Mouse (Mus musculus): ENCODE measurements around the gene Cactin. TPM values are rescaled to one million over a fixed set of nuclear protein-coding genes. Genes with fewer than 3 reads are reported as not detected.
A peak's percentile ranks its signal among the peaks of the same experiment; 100 is the strongest.

Cactin gene
- polyA plus RNA-seq, 1 experiment from 2014 or later: 51.6 TPM

- WGBS: 6% methylated on average over 64 of the region's 67 CpGs
- no peak for DNase-seq (ENCODE audit: low spot score)
- Histone ChIP-seq H3K27me3 (ENCODE audit: insufficient read depth, poor library complexity, severe bottlenecking) (peaks cover 83% of the 10 kb centered on the region), H3K4me3 (peak within 1 kb of the TSS; percentile 61), H3K4me1 (peaks cover 48% of the 10 kb centered on the region), H3K27ac (peak within 1 kb of the TSS; percentile 50), H3K36me3 (peaks cover 20% of the 10 kb centered on the region), H3K9me3 (no peaks in the 10 kb centered on the region)
These were observed 22.0 kb downstream of the Cactin start, which contains the start of gene Gipc3 for GRCm38 (mm10) chr10:81342686-81343505. Gipc3 (minus strand) TSS chr10:81343266.

- Histone ChIP-seq H3K4me3 (no peak overlapping the region; the same call in 1 of the 2 replicates), H3K27me3 (ENCODE audit: insufficient read depth, poor library complexity, severe bottlenecking) (peaks cover 73% of the 10 kb centered on the region)
These were observed 23.7 kb downstream of the Cactin start for GRCm38 (mm10) chr10:81344421-81345161.

GRCm38 (mm10) chr10:81345162-81345534 lies 24.2 kb downstream of the Cactin start:
- 82% methylated on average over 4 of the region's 4 CpGs for WGBS
- H3K9me3 ChIP-seq: no peaks in the 10 kb centered on the region
- H3K4me3 ChIP-seq: no peak overlapping the region
- no peak for DNase-seq (ENCODE audit: low spot score)
- peaks cover 30% of the 10 kb centered on the region for H3K36me3 ChIP-seq
- H3K27me3 ChIP-seq (ENCODE audit: insufficient read depth, poor library complexity, severe bottlenecking): peaks cover 71% of the 10 kb centered on the region
- no peak overlapping the region for H3K27ac ChIP-seq
- peaks cover 61% of the 10 kb centered on the region for H3K4me1 ChIP-seq

More at GRCm38 (mm10) chr10:81344421-81345161, 23.7 kb downstream of the Cactin start:
- WGBS: 43% methylated on average over 8 of the region's 8 CpGs
- H3K27ac ChIP-seq: no peak overlapping the region
- no peak for DNase-seq (ENCODE audit: low spot score)
- H3K9me3 ChIP-seq: no peaks in the 10 kb centered on the region
- H3K36me3 ChIP-seq: peaks cover 30% of the 10 kb centered on the region
- H3K4me1 ChIP-seq: peaks cover 60% of the 10 kb centered on the region

GRCm38 (mm10) chr10:81346453-81347067 lies 25.7 kb downstream of the Cactin start:
- Histone ChIP-seq H3K27me3 (ENCODE audit: insufficient read depth, poor library complexity, severe bottlenecking) (peaks cover 56% of the 10 kb centered on the region), H3K27ac (peak overlapping the region; percentile 73; the same call in 1 of the 2 replicates), H3K4me3 (peak overlapping the region; percentile 54), H3K4me1 (peaks cover 52% of the 10 kb centered on the region), H3K36me3 (peaks cover 30% of the 10 kb centered on the region), H3K9me3 (no peaks in the 10 kb centered on the region)
- WGBS: 9% methylated on average over 55 of the region's 55 CpGs
- DNase-seq (ENCODE audit: low spot score): peak; percentile 93

- Histone ChIP-seq H3K36me3 (peaks cover 30% of the 10 kb centered on the region), H3K4me3 (peak overlapping the region; percentile 85), H3K27ac (peak overlapping the region; percentile 96), H3K4me1 (peaks cover 49% of the 10 kb centered on the region), H3K9me3 (no peaks in the 10 kb centered on the region), H3K27me3 (ENCODE audit: insufficient read depth, poor library complexity, severe bottlenecking) (peaks cover 32% of the 10 kb centered on the region)
- 4% methylated on average over 12 of the region's 12 CpGs for WGBS
- DNase-seq (ENCODE audit: low spot score): no peak
These were observed 28.2 kb downstream of the Cactin start for GRCm38 (mm10) chr10:81349146-81349545.

- peaks cover 24% of the 10 kb centered on the region for H3K27me3 ChIP-seq (ENCODE audit: insufficient read depth, poor library complexity, severe bottlenecking)
- no peaks in the 10 kb centered on the region for H3K9me3 ChIP-seq
- peaks cover 57% of the 10 kb centered on the region for H3K4me1 ChIP-seq
- DNase-seq (ENCODE audit: low spot score): no peak
- H3K4me3 ChIP-seq: peak overlapping the region; percentile 85
- 1% methylated on average over 29 of the region's 29 CpGs for WGBS
- H3K27ac ChIP-seq: peak overlapping the region; percentile 96
- H3K36me3 ChIP-seq: peaks cover 30% of the 10 kb centered on the region
These were observed 29.1 kb downstream of the Cactin start for GRCm38 (mm10) chr10:81349961-81350350.

- Histone ChIP-seq H3K27ac (peak within 1 kb of the TSS; percentile 96), H3K36me3 (peaks cover 25% of the 10 kb centered on the region), H3K27me3 (ENCODE audit: insufficient read depth, poor library complexity, severe bottlenecking) (peaks cover 19% of the 10 kb centered on the region; the same call in 1 of the 2 replicates), H3K4me1 (peaks cover 62% of the 10 kb centered on the region), H3K9me3 (no peaks in the 10 kb centered on the region), H3K4me3 (peak within 1 kb of the TSS; percentile 85)
- under 1% methylated on average over 54 of the region's 54 CpGs for WGBS
- DNase-seq (ENCODE audit: low spot score): peak; percentile 100
These were observed 29.6 kb downstream of the Cactin start, which contains the start of gene Hmg20b for GRCm38 (mm10) chr10:81350351-81351063. Hmg20b (minus strand) TSS chr10:81350480.

GRCm38 (mm10) chr10:81351678-81352291 lies 30.9 kb downstream of the Cactin start:
- WGBS: 18% methylated on average over 9 of the region's 9 CpGs
- no peak for DNase-seq (ENCODE audit: low spot score)
- Histone ChIP-seq H3K4me1 (peaks cover 65% of the 10 kb centered on the region), H3K36me3 (peaks cover 18% of the 10 kb centered on the region), H3K27me3 (ENCODE audit: insufficient read depth, poor library complexity, severe bottlenecking) (peaks cover 9% of the 10 kb centered on the region; the same call in 1 of the 2 replicates), H3K9me3 (no peaks in the 10 kb centered on the region), H3K27ac (no peak overlapping the region), H3K4me3 (no peak overlapping the region)

- WGBS: 58% methylated on average over 9 of the region's 9 CpGs
- Histone ChIP-seq H3K4me3 (no peak overlapping the region), H3K36me3 (no peaks in the 10 kb centered on the region), H3K9me3 (no peaks in the 10 kb centered on the region), H3K27me3 (ENCODE audit: insufficient read depth, poor library complexity, severe bottlenecking) (no peaks in the 10 kb centered on the region), H3K27ac (0 out of 2 replicates have a peak overlapping the region, but pooled peaks have one; percentile 2), H3K4me1 (peaks cover 66% of the 10 kb centered on the region)
- DNase-seq (ENCODE audit: low spot score): no peak
These were observed 34.0 kb downstream of the Cactin start for GRCm38 (mm10) chr10:81354738-81355477.

- H3K4me3 ChIP-seq: no peak overlapping the region
- 62% methylated on average over 4 of the region's 4 CpGs for WGBS
- H3K36me3 ChIP-seq: no peaks in the 10 kb centered on the region
- DNase-seq (ENCODE audit: low spot score): no peak
- H3K4me1 ChIP-seq: peaks cover 73% of the 10 kb centered on the region
- no peaks in the 10 kb centered on the region for H3K9me3 ChIP-seq
- H3K27me3 ChIP-seq (ENCODE audit: insufficient read depth, poor library complexity, severe bottlenecking): no peaks in the 10 kb centered on the region
- no peak overlapping the region for H3K27ac ChIP-seq
These were observed 34.6 kb downstream of the Cactin start for GRCm38 (mm10) chr10:81355533-81355932.

- peaks cover 77% of the 10 kb centered on the region for H3K4me1 ChIP-seq
- 52% methylated on average over 12 of the region's 12 CpGs for WGBS
- no peak for DNase-seq (ENCODE audit: low spot score)
- peak overlapping the region; percentile 65; the same call in 1 of the 2 replicates for H3K27ac ChIP-seq
- H3K36me3 ChIP-seq: no peaks in the 10 kb centered on the region; the same call in 1 of the 2 replicates
- H3K4me3 ChIP-seq: peak overlapping the region; percentile 92
- no peaks in the 10 kb centered on the region for H3K9me3 ChIP-seq
- H3K27me3 ChIP-seq (ENCODE audit: insufficient read depth, poor library complexity, severe bottlenecking): no peaks in the 10 kb centered on the region
These were observed 35.6 kb downstream of the Cactin start for GRCm38 (mm10) chr10:81356352-81356990.
